Mouse (Mus musculus): Measurements from ENCODE around the gene Agtpbp1.
"Not testable (repeated sequence)": the region's sequence is repeated elsewhere in the genome, so short reads cannot be mapped to it uniquely, and the experiment has no call there.

The Agtpbp1 gene

GRCm38 (mm10) chr13:59477928-59478327, 107.1 kb downstream of the Agtpbp1 start:
- DNase-seq = not testable (repeated sequence)

DNA sequence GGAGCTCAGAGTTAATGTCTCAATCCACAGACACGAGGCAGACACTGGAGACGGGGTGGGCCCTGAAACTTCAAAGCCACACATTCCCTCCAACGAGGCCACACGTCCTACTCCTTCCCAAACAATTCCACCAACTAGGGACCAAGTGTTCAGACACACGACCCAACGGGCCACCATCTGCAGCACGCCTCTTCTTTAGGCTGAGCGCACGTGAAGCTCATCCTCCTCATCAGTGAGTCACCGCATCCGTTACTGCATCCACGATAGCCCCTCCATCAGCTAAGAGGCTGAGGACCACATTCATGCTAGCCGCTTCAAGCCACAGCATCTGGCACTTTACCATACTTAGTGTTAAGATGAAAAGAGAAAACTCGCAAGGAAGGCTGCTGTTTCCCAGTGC, 107.6 kb downstream of the Agtpbp1 start:
- no peak for DNase-seq

DNA sequence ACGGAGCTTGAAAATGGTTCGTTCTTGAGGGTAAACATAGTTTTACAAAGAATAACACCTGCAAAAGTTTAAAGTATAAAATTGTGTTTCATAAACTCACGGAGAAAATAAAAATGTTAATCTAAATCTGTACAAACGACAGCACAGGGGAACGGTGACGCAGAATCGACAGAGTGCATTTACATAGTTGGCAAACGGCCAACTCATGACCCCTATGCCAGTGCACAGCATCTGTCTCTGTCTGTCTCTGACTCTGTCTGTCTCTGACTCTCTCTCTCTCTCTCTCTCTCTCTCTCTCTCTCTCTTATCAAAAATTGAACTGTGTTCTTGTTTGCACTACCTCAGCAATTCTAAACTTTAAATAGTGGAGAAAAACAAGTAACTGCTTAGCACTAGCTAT, 110.1 kb downstream of the Agtpbp1 start:
- DNase-seq = no peak

GRCm38 (mm10) chr13:59473341-59473740, 111.7 kb downstream of the Agtpbp1 start:
- DNase-seq = no peak

DNA sequence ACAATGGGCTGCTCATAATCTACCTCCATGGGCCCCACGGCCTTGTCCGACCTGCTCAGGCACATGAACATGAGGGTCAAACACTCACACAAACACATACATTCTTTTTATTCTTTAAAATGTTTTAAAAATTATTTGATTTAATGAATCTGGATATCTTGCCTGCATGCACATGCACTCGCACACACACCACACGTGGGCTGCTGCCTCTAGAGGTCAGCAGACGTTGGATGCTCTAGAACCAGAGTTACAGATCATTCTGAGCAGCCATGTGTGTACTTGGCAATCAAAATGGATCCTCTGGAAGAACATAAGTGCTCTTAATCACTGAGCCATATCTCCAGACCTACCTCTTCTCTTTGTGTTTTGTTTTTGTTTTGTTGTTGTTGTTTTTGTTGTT, 112.8 kb downstream of the Agtpbp1 start:
- no peak for DNase-seq

GRCm38 (mm10) chr13:59469701-59470100, 115.3 kb downstream of the Agtpbp1 start:
- no peak for DNase-seq

GRCm38 (mm10) chr13:59468181-59468802, 116.7 kb downstream of the Agtpbp1 start:
- no peak for DNase-seq

GRCm38 (mm10) chr13:59467591-59467990, 117.4 kb downstream of the Agtpbp1 start:
- DNase-seq = peak; percentile 93

- no peak for DNase-seq
Measured at GRCm38 (mm10) chr13:59460958-59461357, 124.1 kb downstream of the Agtpbp1 start.

GRCm38 (mm10) chr13:59456203-59456602, 128.8 kb downstream of the Agtpbp1 start:
- no peak for DNase-seq

GRCm38 (mm10) chr13:59454001-59454785, 130.8 kb downstream of the Agtpbp1 start:
- DNase-seq = peak; percentile 57

DNA sequence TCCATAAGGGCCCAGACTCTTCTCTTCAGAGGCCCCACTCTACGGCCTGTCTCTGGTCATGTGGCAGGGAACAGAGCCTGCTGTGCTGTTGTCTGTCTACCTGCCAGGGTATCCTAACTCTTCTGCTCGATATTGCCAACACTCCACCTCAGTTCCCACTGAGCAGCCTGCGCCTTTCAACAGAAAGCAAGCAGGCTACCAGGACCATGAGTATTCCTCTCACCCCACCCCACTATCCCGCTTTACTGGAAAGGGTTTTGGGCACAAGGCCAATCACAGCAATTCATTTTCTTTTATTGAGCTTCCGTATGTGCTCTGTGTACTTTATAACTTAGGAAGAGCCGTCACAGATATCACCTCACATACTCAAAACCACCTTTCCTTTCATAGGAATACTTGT, 131.4 kb downstream of the Agtpbp1 start:
- peak; percentile 61 for DNase-seq

DNA sequence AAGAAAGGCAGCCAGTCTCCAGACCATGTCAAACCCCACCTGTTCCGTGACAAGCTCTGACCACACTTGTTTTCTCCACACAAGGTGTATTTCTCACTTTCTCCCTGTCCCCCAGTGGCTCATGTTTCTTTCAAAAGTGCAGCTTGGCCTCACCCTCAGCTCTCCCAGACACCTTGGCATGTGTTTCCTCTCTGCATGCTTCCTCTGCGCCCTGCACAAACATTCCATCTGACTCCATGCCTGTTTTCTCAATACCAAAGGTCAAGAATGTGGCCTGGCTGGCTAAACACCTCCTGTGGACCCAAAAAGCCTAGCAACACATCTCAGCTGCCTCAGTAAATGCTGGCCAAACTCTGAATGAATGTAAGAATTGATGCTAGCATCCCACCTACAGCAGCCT, 132.0 kb downstream of the Agtpbp1 start:
- peak; percentile 61 for DNase-seq

- DNase-seq = no peak
Measured at GRCm38 (mm10) chr13:59450840-59451239, 134.2 kb downstream of the Agtpbp1 start.

DNA sequence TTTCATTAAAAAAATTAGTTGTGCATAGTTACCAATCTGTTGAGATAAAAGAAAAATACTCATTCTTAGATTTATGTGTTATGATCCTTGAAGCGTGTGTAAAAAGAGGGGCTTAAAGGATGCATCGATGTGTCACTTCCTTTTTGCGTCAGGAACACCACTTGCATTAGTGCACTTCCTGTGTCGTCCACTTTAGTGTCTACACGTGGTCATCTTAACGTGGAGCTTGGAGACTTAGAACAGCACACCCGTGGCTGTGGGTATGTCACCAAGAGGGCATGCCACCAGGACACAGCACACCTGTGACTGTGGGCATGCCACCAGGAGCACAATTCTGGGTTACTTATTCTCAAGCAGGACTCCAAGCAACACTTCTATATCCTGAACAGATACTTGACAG, 137.9 kb downstream of the Agtpbp1 start:
- DNase-seq = no peak

DNA sequence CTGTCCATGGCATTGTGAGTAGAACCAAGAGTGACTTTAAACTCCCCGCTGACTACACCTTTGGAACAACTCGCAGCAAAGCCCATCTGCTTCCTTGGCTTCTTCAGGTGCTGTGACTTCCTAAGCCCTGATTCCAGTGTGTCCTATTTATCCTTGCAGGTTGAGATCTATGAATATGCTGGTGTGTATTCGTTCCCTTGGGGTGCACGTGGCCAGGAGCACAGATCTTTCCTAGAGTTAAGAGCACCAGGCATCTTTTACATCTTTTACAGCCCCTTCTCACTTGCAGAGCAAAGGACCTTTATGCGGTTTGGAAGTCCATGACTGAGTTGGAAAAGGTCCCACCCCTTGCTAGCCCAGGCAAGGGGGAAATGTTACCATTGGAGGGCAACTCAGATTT, 139.8 kb downstream of the Agtpbp1 start:
- DNase-seq = peak; percentile 76

- DNase-seq = peak; percentile 55
Measured at GRCm38 (mm10) chr13:59444371-59444770, 140.7 kb downstream of the Agtpbp1 start.

- no peak for DNase-seq
Measured at GRCm38 (mm10) chr13:59439683-59440082, 145.3 kb downstream of the Agtpbp1 start.

DNA sequence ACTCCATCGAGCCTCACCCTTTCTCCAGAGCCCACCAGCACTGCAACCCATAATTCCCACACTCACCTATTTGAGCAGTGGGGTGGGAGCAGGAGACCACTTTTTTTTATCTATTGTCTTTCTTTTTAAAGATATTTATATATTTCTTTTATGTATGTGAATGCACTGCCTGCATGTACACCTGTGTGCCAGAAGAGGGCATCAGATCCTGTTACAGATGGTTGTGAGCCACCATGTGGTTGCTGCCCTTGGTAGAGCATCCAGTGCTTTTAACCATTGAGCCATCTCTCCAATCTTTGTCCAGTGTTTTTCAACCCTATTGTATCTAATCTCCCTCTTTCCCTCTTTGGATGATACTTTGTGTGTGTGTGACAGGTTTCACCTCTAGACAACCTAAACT, 150.5 kb downstream of the Agtpbp1 start:
- DNase-seq = no peak

GRCm38 (mm10) chr13:59431124-59431864, 153.7 kb downstream of the Agtpbp1 start:
- DNase-seq = peak; percentile 80

DNA sequence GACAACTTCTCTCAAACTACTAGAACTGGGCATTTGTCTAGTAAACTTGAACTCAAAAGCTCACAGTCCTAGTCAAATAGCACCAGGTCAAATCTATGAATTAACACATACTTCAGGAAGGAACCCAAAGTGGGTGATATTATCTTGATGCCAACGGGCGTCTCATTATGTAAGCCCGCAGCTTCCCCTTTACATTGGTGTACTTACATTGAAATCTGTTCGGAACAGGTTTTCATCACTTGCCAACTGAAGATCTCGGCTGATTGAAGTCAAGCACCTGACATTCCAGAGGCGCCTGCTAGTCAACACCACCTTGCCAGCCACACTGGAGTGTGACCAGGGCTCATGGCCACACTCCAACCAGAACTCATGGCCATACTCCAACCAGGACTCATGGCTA, 155.7 kb downstream of the Agtpbp1 start:
- no peak for DNase-seq

- DNase-seq = no peak
Measured at GRCm38 (mm10) chr13:59423871-59424270, 161.2 kb downstream of the Agtpbp1 start.

- no peak for DNase-seq
Measured at GRCm38 (mm10) chr13:59416530-59417230, 168.3 kb downstream of the Agtpbp1 start.
